Mouse (Mus musculus) spleen, adult 18-20 months (tissue): ENCODE measurements around the gene Fgfbp3.
"Not testable (repeated sequence)": the region's sequence is repeated elsewhere in the genome, so short reads cannot be mapped to it uniquely, and the experiment has no call there.

ENCODE experiments used
- DNase-seq, 2 experiments: peaks; one replicate each; pipeline ENCODE4 v3.0.0; 2022; ENCODE audit warnings: mixed read lengths in 2 of 2

The Fgfbp3 gene

DNA sequence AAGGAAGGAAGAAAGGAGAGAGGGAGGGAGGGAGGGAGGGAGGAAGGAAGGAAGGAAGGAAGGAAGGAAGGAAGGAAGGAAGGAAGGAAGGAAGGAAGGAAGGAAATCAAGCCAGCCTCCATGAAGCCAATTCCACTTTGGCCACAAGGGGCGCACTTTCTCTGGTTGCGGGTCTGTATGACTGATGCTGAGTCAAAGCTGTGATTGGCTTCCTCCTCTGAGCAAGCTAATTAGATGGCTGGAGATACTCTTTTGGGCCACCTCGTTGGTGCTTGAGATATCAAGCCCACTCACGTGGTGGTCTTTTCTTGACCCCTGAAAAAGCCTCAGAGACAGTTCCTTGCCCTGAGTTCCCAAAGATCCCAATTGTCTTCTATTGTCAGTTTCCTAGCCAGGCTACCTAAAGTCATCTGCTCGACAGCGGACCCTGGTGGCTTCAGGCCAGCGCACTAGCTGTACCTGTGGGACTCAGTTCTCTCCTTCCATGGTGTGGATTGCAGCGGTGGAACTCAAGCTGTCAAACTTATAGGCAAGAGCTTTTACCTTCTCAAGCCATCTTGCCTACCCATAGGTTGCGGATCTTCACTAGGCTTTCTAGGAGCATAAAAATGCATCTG lies 9.6 kb downstream of the Fgfbp3 start:
- peak in 1 of 2 experiments; percentile 65 for DNase-seq

DNA sequence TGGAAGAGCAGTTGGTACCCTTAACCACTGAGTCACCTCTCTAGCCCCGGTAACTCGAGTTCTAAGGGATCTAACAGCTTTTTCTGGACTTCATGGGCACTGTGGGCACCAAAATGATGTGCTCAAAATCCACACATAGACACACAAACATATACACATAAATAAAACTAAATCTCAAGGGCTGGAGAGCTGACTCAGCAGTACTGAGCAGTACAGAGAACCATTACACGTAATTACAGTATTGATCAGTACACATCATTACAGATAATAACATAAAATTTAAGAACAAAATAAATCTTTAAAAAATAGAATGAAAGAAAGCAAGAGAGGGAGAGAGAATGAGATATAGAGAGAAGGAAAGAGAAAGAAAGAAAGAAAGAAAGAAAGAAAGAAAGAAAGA lies 10.3 kb downstream of the Fgfbp3 start:
- DNase-seq, result no peak

DNA sequence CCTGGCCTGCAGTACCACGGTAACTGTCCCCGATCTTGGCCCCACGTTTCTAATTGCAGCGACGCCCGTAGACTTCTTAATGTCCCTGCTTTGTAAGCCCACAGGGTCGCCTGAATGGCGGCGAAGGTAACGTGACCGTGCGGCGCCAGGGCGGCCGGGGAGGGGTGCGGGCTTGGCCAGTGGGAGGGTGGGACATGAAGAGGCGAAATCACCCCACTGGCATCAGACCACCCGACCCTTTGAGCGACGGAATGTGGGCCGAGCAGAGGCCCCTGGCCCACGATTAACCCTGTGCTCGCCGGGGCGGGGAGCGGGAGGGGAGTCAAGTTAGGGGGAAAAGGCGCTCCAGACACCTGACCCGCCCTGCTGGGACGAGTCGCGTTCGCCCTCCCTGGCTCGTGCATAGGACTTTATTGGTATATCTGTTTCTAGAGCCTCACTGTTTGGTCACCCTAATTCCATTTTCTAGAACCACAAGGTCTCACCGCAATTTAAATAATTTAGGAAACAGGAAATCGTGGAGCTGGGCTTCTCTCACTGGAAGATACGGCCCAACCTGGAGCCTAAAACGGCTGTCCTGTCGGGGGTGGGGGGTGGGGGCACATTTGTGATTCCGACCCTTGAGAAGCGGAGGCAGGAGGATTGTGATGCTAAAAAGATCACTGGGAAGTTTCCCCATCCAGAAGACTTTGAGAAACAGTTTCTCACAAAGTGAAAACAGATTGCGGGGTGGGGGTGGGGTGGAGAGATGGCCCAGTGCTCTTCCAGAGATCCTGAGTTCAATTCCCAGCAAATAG lies 15.0 kb downstream of the Fgfbp3 start:
- no peak for DNase-seq

DNA sequence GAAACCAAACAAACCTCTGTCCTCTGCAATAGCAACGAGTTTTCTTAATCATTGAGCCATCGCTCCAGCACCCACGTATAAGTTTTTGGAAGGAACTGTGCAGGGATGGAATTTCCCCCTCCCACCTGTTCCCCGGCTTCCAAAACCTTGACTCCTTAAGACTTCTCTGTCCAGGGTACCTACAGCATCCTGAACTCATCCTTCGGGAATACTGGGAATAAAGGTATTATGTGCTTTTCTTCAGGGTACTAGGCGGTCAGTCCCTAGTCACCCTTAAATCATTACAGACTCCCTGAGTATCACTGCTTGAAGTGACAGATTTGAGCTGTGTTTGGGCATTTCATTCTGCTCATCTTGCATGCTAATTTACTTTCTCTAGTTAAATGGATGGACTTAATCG lies 16.0 kb downstream of the Fgfbp3 start:
- no peak for DNase-seq

DNA sequence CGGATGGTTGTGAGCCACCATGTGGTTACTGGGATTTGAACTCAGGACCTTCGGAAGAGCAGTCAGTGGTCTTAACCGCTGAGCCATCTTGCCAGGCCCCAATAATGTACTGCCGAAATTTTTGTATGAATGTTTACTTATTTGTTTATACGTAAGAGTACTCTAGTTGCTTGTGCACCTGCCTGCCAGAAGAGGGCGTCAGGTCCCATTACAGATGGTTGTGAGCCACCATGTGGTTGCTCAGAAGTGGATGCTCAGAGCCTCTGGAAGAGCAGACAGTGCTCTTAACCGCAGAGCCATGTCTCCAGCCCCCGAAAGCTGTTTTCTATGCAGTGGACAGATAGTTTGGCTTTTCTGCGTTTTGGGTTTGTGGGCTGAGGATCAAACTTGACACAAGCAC lies 21.6 kb downstream of the Fgfbp3 start:
- DNase-seq, result no peak

DNA sequence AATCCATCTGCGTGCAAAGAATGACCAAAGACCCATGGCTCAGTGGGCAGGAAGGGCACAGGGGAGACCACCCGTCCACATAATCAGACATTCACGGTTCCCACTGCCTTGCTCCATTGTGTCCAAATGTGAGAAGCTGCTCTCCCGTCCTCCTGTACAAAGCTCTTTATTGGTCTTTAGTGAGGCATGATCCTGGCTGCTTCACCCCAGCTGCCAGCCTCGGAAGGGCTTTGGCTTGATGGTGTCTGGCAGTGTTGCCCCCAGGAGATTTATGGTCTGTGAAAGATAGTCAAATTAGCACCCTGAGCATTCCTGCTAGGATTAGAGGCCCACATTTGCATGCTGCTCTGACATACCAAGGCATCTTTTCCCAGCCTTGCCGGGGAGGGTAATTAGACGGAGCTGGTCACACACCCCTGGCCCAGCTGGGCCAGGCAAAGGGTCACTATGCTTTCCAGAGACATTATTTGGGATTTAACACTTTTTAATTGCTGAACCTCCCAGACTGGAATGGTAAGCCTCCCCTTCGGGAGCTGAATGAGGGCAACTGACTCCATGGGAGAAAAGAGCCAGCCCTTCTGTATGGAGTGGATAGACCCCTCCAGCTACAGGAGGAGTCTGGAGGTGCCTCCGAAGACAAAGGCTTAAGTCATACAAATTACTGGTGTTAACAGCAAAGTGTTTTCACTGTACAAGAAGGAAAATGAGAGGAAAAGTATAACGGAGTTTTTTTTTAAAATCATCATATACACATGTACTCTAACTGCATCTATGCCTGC lies 22.4 kb downstream of the Fgfbp3 start:
- DNase-seq, result no peak

DNA sequence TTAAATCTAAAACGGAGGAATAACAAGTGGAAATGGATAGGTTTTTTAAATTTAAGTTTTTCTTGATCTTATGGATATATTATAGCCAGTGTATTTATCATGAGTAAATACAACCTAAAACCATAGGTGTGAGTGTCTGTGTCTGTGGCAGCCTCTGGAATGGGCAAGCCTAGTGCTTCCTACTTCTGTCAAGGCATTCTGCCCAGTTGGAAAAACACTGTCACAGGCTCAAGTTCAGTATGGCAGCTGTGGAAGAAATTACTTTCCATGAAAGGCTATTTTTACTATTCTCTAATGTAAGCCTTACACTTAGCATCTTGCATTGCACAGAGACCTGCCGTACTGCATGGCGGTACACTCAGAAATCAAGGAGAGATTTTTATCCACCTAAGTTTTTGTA lies 27.7 kb downstream of the Fgfbp3 start:
- no peak for DNase-seq

DNA sequence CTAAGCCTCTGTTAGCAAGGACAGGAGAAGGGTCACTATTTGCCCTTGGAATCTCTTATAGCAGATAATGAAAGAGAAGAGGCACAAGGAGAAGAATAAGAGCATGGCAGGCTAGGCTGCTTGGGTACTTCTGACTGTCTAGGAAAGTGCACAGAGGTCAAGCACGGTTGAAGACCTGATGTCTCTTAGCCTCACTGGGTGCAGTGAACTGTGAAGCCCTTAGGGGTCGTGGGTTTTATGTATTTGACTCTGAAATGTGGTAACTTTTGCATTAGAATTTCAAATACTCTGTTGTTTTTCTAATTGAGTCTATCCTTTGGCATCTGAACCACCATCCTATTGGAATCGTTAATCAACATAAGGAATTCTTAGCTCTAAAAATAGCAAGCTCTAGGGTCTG lies 31.7 kb downstream of the Fgfbp3 start:
- no peak for DNase-seq

DNA sequence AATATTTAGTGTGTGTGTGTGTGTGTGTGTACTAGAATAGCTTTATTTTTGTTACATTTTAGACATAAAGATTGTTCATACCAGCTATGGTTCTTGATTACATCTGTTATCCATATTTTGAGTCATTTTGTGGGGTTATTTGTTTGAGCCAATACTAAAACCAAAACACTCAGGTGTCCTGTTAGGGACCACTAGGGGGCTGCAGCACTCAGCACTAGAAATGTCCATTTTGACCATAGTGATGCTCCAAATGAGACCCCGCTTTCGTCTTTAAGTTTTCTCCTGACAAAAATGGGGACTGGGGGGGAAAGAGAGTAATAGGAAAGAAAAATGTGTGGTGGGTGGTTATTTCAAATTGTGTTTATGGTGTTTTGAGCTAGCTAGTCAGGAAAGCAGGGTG lies 33.1 kb downstream of the Fgfbp3 start:
- DNase-seq, result no peak

DNA sequence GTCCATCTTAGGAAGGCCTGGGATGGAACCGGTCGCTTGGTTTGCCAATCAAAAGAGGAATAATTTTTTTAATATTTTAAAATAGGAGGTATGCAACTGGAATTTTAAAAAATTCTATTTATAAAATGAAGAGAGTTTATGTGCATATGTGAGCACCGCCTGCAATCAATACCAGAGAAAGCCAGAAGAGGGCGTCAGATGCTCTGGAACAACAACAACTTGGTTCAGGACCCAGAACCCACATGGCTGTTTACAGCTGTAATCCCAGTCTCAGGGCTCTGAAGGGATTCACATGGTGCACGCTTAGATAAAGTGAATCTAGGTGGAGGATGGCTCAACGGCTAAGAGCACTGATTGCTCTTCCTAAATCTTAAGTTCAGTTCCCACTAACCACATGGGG lies 36.3 kb downstream of the Fgfbp3 start:
- DNase-seq, result no peak

DNA sequence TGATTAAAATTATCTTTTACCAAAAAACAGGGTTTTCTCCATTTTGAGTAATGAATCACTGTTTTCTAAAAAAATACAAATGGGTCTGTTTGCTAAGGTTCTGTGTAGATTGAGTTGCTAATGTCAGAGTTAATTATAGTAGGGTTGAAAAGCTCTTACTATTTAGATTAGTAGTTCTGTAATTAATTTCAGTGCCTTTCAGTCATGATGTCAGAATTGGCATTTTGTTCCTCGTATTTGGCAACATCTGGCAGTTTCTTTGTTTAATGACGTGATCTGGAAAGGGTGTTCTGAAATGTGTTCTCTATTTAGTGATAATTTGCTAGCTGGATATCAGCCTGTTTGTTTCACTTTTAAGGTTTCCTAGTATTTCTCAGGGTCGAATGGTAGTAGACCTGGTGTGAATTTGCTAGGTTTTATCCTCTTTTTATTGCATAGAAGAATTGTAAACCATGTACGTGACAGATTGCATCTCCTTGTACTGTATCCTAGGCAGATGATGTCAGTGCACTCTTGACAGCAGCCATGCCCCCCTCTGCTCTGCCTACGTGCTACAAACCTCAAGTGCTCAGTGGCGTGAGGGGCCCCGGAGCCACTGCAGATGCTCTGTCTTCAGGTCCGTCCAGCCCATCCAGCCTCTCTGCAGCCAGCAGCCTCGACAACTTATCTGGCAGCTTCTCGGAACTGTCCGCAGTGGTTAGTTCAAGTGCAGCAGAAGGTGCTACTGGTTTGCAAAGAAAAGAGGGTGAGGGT lies 40.5 kb downstream of the Fgfbp3 start:
- no peak for DNase-seq

DNA sequence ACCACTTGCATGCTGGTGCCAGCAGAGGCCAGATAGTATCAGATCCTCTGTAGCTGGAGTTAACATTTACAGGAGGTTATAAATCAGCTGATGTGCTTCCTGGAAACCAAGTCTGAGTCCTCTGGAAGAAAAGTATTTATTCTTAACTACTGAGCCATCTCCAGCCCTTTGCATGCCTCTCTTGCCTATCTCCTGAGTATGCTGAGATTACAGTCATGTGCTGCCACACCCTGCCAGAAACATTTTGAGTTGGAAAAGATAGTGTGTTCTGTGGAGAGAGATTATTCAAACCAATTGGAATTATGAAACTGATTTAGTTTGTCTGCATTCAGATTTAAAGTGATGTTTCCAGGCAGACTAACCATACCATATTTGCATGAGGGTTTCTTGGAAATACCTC lies 42.1 kb downstream of the Fgfbp3 start:
- no peak for DNase-seq

DNA sequence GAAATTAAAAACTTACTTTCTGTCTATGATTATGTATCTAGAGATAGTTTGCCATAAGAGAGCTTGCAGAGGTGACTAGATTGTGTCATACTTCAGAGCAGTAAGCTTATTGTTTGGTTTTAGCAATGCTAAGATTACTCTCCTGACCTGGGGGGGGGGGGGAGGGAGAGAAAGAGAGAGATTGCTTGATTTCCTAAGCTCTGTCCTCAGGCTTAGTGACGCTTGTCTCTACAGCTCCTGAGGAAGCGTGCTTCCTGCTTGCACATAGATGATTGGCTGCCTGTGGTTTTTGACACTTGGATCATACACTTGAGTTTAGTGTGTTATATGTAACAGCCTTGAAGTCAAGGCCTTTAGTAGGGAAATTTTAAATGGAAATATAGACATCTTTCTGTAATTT lies 44.8 kb downstream of the Fgfbp3 start:
- no peak for DNase-seq

DNA sequence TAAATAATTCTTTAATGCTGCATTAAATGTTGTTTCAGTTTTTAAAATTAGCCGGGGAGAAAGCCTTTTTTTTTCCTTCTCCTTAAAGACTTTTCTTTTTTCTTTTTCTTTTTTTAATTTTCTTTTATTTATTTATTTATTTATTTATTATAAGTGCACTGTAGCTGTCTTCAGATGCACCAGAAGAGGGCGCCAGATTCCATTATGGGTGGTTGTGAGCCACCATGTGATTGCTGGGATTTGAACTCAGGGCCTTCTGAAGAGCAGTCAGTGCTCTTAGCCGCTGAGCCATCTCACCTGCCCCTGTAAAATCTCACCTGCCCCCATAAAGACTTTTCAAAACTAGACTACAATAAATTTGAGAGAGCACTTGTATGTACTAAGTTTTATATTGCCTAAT lies 50.7 kb downstream of the Fgfbp3 start:
- not testable (repeated sequence) for DNase-seq
